In genomic region chr10:95323393-95324277, GRCm38 (mm10) we compare ENCODE assay signal across 7 mouse cellular contexts. TPM values are rescaled to one million over a fixed set of nuclear protein-coding genes. Genes with fewer than 3 reads are reported as not detected.
DNase-seq lines count a peak whose midpoint lies in the region; ATAC-seq lines count a peak whose summit lies in the region.

Cradd (minus strand) TSS chr10:95324133.

- no peaks in the 10 kb centered on the region for H3K36me3 ChIP-seq in intestine, embryonic 14.5 days (ENCODE audit: control insufficient read depth, insufficient read depth, low read length)

- peak within 1 kb of the TSS; percentile 86 for H3K9ac ChIP-seq in intestine, embryonic 14.5 days (ENCODE audit: low read length)

- peak; percentile 92 for ATAC-seq in intestine, embryonic 14.5 days (replicated peaks; ENCODE audit: low FRiP score, low TSS enrichment, low read depth)

- DNase-seq in adrenal gland, adult 18-20 months (ENCODE audit: low spot score in 2 of 2) = peak; percentile 73 to 75
- DNase-seq in embryo, embryonic 11 days = peak; percentile 93
- DNase-seq in gastrocnemius, postnatal 25 days = peak; percentile 80
- peak; percentile 90 for DNase-seq in intestine, embryonic 14.5 days (ENCODE audit: low spot score)
- DNase-seq in left cerebral cortex, postnatal 14 days (ENCODE audit: low spot score in 2 of 2) = peak; percentile 92 to 98
- DNase-seq in mesoderm, embryonic 11.5 days (ENCODE audit: low read depth, low spot score) = peak; percentile 94
- DNase-seq in right cerebral cortex, postnatal 4 days = peak; percentile 69

- under 1% methylated on average over 51 of the region's 51 CpGs for WGBS in intestine, embryonic 14.5 days

- no peaks in the 10 kb centered on the region for H3K27me3 ChIP-seq in intestine, embryonic 14.5 days (replicated peaks; ENCODE audit: control insufficient read depth, insufficient read depth, low read length)

- intact Hi-C loops in left cerebral cortex, postnatal 14 days (cut with DNase I) = loop anchor here (5.0 to 10.0 kb wide), 3 partner anchors 94 to 331 kb away; partner anchors contain the start of gene Socs2

- H3K9me3 ChIP-seq in intestine, embryonic 14.5 days (ENCODE audit: control insufficient read depth, low read length) = no peaks in the 10 kb centered on the region

- H3K4me2 ChIP-seq in intestine, embryonic 14.5 days (ENCODE audit: low read length) = peak within 1 kb of the TSS; percentile 78

- peak within 1 kb of the TSS; percentile 68 for H3K4me3 ChIP-seq in intestine, embryonic 14.5 days (ENCODE audit: low read depth, low read length)

- H3K27ac ChIP-seq in intestine, embryonic 14.5 days (ENCODE audit: low read depth) = peak within 1 kb of the TSS; percentile 97

- H3K4me1 ChIP-seq in intestine, embryonic 14.5 days (replicated peaks; ENCODE audit: control insufficient read depth, insufficient read depth, low read length) = peaks cover 11% of the 10 kb centered on the region

RNA-seq across cellular contexts. Expression of gene Cradd, which starts in this region (rescaled TPM):
- 1 to 10 TPM; 5.4 to 7.3 TPM for total RNA-seq in adrenal gland, adult 18-20 months (2021)
- total RNA-seq in gastrocnemius, postnatal 25 days (2021) = 1 to 10 TPM; 8.3 to 8.5 TPM
- polyA plus RNA-seq in intestine, embryonic 14.5 days (2014; fragmentation: Nextera tagmentation; extraction: Ambion mirVana) = 13.6 and 14.5 TPM in 2 replicates
- total RNA-seq in left cerebral cortex, postnatal 14 days (2021) = 1 to 10 TPM; 5.2 to 6.9 TPM

Comparison
In these comparisons a context has a peak if more than half of its experiments do, and no peak if none do; other contexts are left out.
1. Peak in every context shown above with its lines: DNase-seq, ATAC-seq, H3K4me3 ChIP-seq and H3K27ac ChIP-seq.